Mouse (Mus musculus) intestine, postnatal 0 days (tissue): ENCODE measurements around the gene Btbd16. TPM values are rescaled to one million over a fixed set of nuclear protein-coding genes. Genes with fewer than 3 reads are reported as not detected.

ENCODE experiments used
- ATAC-seq: fragments of 200-750 bp; cut with Nextera tagmentation; 2 replicates; pipeline ENCODE4 v1.8.0; 2017; ENCODE audit warnings: mild to moderate bottlenecking, moderate TSS enrichment, moderate library complexity
- H3K27ac ChIP-seq: fragments of 300-500 bp; sonication (generic); 2 replicates; pipeline ENCODE4 v1.5.1; 2014; ENCODE audit warnings: mild to moderate bottlenecking, low read depth, low read length, moderate library complexity
- H3K27me3 ChIP-seq: fragments of 300-500 bp; sonication (generic); replicated peaks from 2 replicates; pipeline ENCODE4 v1.6.1; 2014; ENCODE audit warnings: low read length, mixed read lengths; ENCODE audit not compliant: control insufficient read depth, insufficient read depth
- H3K36me3 ChIP-seq: fragments of 300-500 bp; sonication (generic); 2 replicates; pipeline ENCODE4 v1.6.1; 2014; ENCODE audit warnings: mild to moderate bottlenecking, moderate library complexity; ENCODE audit not compliant: control insufficient read depth, insufficient read depth
- H3K4me1 ChIP-seq: fragments of 300-500 bp; sonication (generic); replicated peaks from 2 replicates; pipeline ENCODE4 v1.6.1; 2014; ENCODE audit warnings: antibody characterized with exemption, low read length, mixed read lengths; ENCODE audit not compliant: control insufficient read depth, insufficient read depth
- H3K4me2 ChIP-seq: fragments of 300-500 bp; sonication (generic); replicated peaks from 2 replicates; pipeline ENCODE4 v1.6.1; 2014; ENCODE audit warnings: low read depth, mild to moderate bottlenecking, moderate library complexity
- H3K4me3 ChIP-seq: fragments of 300-500 bp; sonication (generic); 2 replicates; pipeline ENCODE4 v1.5.1; 2014; ENCODE audit warnings: low read depth, low read length
- H3K9ac ChIP-seq: fragments of 300-500 bp; sonication (generic); 2 replicates; pipeline ENCODE4 v1.6.1; 2014; ENCODE audit warnings: mild to moderate bottlenecking, low read depth, low read length
- H3K9me3 ChIP-seq: fragments of 300-500 bp; sonication (generic); 2 replicates; pipeline ENCODE4 v1.6.1; 2016; ENCODE audit warnings: mixed run types; ENCODE audit not compliant: control insufficient read depth
- CTCF ChIP-seq: sonication (generic); IDR thresholded peaks from 2 replicates; pipeline ENCODE4 v1.5.1; 2016; ENCODE audit warnings: low read depth, mild to moderate bottlenecking, control low read depth, antibody characterized with exemption, moderate library complexity
- WGBS: fragments of 180-500 bp; shearing (Covaris S2); extraction: QIAGEN DNeasy Blood & Tissue Kit; methylation state at CpG from one replicate; pipeline ENCODE4 v1.1.7; 2014; 5-methylcytosine and 5-hydroxymethylcytosine counted together
- polyA plus RNA-seq: library from polyadenylated mRNA; unstranded; fragments of >200 nt; fragmentation: Nextera tagmentation; extraction: Ambion mirVana; gene quantifications from 2 replicates; pipeline ENCODE4 v1.2.1, GENCODE M21; 2015

The Btbd16 gene
- polyA plus RNA-seq, 1 experiment from 2014 or later, result not detected

DNA sequence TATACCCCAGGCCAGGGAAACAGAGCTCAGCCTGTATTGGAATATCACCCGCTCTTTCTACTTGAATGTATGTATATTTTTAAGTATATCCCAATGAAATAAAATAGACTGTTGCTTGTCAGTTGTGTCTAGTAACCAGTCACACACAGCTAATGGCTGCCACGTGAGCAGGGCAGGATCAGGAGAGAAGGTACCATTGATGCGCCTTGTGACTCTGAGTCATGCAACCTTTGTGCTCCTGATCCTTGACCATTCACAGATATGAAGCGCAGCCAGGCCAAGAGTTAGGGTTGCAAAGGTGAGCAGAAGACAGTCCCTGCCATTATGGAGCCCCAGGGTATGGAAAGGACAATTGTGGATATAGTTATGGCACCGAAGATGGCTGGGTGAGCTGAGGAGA lies 57.7 kb downstream of the Btbd16 start:
- TF ChIP-seq CTCF, result no peak
- no peaks in the 10 kb centered on the region for H3K9me3 ChIP-seq
- WGBS, result 66% methylated on average over 5 of the region's 5 CpGs
- H3K27me3 ChIP-seq, result no peaks in the 10 kb centered on the region
- no peak overlapping the region for H3K4me3 ChIP-seq
- no peak overlapping the region for H3K27ac ChIP-seq
- H3K9ac ChIP-seq, result no peak overlapping the region
- H3K4me2 ChIP-seq, result no peak overlapping the region
- H3K36me3 ChIP-seq, result no peaks in the 10 kb centered on the region
- ATAC-seq, result no peak
- peaks cover 3% of the 10 kb centered on the region; the same call in 1 of the 2 replicates for H3K4me1 ChIP-seq

DNA sequence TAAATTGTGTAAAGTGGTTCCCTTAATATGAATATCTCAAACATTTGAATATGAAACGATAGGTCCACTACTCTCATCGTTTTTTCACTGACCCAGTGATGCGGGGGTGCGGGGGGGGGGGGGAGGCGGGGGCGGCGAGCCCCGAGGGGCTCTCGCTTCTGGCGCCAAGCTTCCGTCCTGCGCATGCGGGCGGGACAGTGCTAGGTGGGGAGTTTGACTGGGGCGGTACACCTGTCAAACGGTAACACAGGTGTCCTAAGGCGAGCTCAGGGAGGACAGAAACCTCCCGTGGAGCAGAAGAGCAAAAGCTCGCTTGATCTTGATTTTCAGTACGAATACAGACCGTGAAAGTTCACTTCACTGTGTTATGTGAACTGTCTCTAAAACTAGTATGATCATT lies 60.4 kb downstream of the Btbd16 start:
- H3K27ac ChIP-seq, result no peak overlapping the region
- peak; percentile 100 for ATAC-seq

DNA sequence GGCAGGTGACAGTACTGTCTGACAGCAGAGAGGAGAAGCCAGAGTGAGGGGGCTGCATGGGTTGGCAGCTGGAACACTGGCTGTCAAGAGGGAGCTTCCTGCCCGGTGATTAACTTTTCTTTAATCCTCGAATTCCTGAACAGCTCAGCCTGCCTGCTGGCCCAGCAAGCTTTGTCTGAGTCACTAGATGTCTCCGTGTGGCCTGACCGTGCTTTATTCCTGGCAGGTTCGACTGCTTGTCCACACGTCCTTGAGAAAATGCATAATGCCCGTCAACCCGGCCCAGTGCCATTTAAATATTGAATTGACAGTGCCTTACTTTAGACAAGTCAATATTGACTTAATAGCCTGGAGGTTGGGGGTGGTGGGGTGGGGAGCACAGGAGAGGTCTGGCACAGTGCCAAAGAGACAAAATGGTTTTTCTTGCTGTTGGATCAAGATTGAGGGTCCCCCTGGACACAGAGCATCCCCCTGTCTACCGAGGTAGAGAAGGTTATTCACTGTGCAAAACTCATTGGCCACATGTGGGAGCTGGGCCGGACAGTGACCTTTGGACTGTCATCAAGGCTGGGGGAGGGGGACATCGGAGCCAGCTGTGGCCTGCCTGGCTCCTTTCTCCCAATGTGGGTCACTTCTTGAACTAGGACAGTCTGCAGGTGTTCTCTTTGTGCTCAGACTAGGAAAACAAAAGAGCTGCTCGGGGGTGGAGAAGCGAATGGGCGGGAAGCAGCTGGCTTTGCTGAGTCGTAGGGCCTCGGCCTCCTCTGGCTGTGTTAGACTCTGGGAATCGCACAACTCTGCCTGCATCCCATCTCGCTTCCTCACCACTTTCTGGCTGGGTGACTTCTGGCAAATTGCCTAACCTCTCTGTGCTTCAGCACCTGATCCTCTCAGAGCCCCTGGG lies 61.3 kb downstream of the Btbd16 start:
- no peak overlapping the region for H3K9ac ChIP-seq
- H3K4me3 ChIP-seq, result no peak overlapping the region
- peaks cover 3% of the 10 kb centered on the region; the same call in 1 of the 2 replicates for H3K4me1 ChIP-seq
- H3K4me2 ChIP-seq, result peak overlapping the region; percentile 27; the same call in 1 of the 2 replicates
- peak overlapping the region; percentile 50 for H3K27ac ChIP-seq
- ATAC-seq, result no peak
- no peaks in the 10 kb centered on the region for H3K27me3 ChIP-seq
- 18% methylated on average over 18 of the region's 18 CpGs for WGBS
- TF ChIP-seq CTCF, result no peak
- H3K36me3 ChIP-seq, result no peaks in the 10 kb centered on the region
- no peaks in the 10 kb centered on the region for H3K9me3 ChIP-seq

More for the DNA sequence above, 60.4 kb downstream of the Btbd16 start:
- H3K9ac ChIP-seq, result no peak overlapping the region
- H3K9me3 ChIP-seq, result no peaks in the 10 kb centered on the region
- H3K4me3 ChIP-seq, result no peak overlapping the region
- no peaks in the 10 kb centered on the region for H3K36me3 ChIP-seq
- no peak for TF ChIP-seq CTCF
- peaks cover 3% of the 10 kb centered on the region; the same call in 1 of the 2 replicates for H3K4me1 ChIP-seq
- WGBS, result 27% methylated on average over 21 of the region's 21 CpGs
- 0 out of 2 replicates have a peak overlapping the region, but pooled peaks have one; percentile 21 for H3K4me2 ChIP-seq
- H3K27me3 ChIP-seq, result no peaks in the 10 kb centered on the region

DNA sequence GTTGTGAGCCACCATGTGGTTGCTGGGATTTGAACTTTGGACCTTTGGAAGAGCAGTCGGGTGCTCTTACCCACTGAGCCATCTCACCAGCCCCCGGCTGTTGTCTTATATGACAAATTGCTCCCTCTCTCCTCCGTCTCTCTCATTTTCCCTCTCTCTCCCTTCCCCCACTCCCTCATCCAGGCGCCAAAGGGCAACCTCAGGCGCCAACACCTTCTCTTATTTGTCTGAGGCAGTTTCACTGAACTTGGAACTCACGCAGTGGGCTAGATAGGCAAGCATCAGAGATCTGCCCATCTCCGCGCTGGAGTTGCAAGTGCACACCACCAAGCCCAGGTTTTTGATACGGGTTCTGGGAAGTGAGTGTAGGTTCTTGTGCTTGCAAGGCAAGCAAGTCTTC lies 62.2 kb downstream of the Btbd16 start:
- ATAC-seq, result no peak
- no peak for TF ChIP-seq CTCF
- Histone ChIP-seq H3K27ac (no peak overlapping the region), H3K9me3 (no peaks in the 10 kb centered on the region), H3K4me1 (peaks cover 3% of the 10 kb centered on the region; the same call in 1 of the 2 replicates), H3K4me2 (no peak overlapping the region), H3K27me3 (no peaks in the 10 kb centered on the region), H3K4me3 (no peak overlapping the region), H3K9ac (no peak overlapping the region), H3K36me3 (no peaks in the 10 kb centered on the region)
- 69% methylated on average over 9 of the region's 9 CpGs for WGBS

DNA sequence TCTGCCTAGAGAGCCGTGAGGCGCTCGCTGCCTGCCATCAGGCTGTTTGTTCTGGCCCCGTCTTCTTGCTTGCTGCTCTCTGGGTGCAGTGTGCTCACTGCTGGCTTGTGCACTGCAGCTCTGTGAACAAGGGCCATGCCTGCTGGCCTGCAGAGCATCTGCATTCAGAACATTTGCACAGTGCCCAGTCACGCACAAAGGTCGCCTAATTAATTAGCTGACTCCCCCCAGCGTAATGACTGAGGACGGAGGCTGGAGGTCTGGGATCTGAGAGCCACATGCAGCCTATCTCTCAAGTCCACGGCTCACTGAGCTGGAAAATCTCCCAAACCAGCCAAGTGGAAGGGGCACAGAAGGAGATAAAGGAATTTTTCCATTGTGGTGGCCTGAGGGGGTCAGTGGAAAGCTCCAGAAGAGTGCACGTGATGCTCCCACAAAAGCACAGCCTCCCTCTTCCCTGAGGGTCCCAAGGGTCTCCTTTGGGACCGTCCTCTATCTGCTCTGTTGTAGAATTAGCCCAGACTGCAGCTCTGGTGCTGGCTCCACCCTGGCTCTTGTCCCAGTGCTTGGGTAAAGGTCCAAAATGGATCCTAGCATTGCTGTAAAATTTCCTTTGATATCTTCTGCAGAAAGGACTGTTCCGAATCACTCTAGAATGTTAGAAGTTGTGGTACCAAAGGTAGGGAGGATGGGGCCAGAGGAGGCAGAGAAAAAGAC lies 64.2 kb downstream of the Btbd16 start:
- H3K4me2 ChIP-seq, result no peak overlapping the region
- 61% methylated on average over 12 of the region's 12 CpGs for WGBS
- no peak for TF ChIP-seq CTCF
- H3K36me3 ChIP-seq, result no peaks in the 10 kb centered on the region
- no peak overlapping the region for H3K9ac ChIP-seq
- H3K27ac ChIP-seq, result no peak overlapping the region
- H3K4me1 ChIP-seq, result peaks cover 3% of the 10 kb centered on the region; the same call in 1 of the 2 replicates
- no peaks in the 10 kb centered on the region for H3K9me3 ChIP-seq
- no peaks in the 10 kb centered on the region for H3K27me3 ChIP-seq
- ATAC-seq, result no peak
- no peak overlapping the region for H3K4me3 ChIP-seq

DNA sequence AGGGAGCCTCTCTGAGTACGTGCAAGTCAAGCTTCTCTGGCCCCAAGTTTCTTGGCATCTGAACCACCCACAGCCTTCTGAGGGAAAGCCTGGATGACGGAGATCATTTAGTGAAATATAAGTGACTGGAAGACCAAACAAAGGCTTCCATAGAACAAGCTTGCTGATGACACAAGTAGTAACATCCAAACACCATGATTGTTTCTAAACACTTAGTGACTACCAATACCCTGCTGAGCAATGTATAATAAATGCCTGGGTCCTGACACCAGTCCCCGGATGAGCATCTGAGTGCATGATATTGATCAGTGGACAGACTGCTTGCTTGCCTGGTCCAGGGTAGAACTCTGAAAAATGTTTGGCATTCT lies 64.8 kb downstream of the Btbd16 start:
- Histone ChIP-seq H3K9me3 (no peaks in the 10 kb centered on the region), H3K27ac (no peak overlapping the region), H3K4me3 (no peak overlapping the region), H3K4me2 (no peak overlapping the region), H3K36me3 (no peaks in the 10 kb centered on the region), H3K9ac (no peak overlapping the region), H3K27me3 (no peaks in the 10 kb centered on the region), H3K4me1 (peaks cover 3% of the 10 kb centered on the region; the same call in 1 of the 2 replicates)
- ATAC-seq, result no peak
- TF ChIP-seq CTCF, result no peak
- 76% methylated on average over 3 of the region's 3 CpGs for WGBS
